Mouse (Mus musculus): ENCODE data around the gene Rbm38.
A peak's percentile ranks its signal among the peaks of the same experiment; 100 is the strongest.

The Rbm38 gene

DNA sequence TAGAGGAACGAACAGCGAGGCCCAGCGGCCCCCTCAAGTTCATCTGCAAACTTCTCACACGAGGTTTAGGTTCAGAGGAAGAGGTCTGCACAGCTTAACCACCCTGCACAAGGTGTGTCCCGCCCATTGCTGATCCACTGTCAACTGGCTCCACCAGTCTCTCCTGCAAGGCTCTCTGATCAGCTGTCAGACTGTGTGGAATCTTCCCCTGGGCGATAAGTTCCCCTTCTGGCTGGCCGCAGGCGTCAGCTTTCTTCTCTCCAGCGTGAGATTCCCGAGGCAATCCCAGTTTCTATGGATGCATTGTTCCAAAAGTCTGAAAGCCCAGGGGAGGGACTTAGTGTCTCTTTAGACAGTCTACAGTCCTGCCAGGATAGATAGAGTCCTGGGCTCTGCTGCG lies 38.0 kb downstream of the Rbm38 start:
- DNase-seq (ENCODE audit: low spot score): no peak

DNA sequence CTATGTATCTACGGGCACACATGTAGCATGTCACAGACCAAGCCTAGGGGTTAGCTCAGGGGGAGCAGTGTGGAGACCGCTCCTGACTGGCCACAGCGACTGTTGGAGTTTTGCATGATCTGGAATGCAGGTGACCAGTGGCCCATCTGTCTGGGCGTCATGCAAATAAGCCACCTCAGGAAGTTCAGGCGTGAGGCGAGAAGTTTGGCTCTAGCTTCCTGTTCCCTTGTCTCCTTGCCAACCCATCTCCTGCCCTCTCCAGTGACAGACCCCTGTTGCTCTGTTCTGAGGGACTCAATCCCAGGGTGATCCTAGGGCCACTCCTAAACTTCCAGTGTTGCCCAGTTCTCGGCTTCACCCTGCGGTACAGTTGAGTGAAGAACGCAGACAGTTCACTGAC lies 40.2 kb downstream of the Rbm38 start:
- no peak for DNase-seq (ENCODE audit: low spot score)

DNA sequence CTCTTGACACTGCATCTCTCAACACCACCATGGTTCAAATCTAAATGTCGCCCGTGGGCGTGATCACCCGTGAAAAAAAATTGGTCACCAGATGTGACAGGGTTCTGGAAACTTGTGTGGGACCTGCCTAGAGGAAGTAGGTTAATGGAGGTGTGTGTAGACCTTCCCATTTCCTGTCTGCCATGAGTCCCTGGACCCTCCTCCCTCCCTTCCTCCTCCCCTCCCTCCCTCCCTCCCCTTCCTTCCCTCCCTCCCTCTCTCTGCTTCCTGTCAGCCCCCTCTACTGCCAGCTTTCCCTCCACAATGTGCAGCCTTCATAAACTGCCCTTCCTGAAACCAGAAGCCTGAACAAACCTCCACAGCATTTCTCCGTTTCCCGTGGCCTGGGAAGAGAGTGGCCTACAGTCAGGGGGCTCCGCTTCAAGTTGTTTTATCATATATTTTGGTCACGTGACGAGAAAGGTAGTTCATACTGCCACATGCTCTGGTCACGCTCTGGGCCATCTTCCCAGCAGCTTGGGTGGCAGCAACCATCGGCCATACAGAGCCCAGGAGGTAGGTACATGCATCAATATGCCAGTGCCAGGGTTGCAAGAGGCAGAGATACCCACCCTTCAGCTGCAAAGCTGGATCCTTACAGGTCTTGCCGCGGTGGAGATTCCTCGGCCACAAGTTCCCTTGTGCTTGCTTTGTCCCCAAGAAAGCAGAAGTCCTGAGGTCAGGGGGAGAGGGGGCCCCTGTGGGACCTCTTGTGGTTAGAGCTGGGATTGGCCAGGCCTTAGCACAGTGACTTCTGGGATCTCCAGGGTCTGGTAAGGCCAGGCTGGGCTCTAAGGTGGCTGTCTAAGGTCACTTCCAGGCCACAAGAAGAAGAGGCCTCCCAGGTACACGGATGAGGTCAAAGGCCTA lies 41.4 kb downstream of the Rbm38 start:
- no peak for DNase-seq (ENCODE audit: low spot score)

DNA sequence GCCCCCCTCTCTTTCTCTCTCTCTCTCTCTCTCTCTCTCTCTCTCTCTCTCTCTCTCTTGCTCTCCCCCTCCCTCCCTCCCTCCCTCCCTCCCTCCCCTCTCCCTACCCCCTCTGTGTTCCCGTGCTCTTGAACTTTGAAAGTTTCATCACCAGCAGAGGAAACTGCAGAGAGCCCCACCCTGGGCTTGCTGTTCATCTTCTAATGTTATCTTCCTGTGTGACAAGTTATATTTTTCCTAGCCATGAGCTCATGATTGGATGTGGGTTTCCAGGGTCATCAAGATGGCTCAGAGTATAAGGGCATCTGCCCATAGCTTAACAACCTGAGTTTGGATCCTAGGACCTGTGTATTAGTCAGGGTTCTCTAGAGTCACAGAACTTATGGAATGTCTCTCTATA lies 42.9 kb downstream of the Rbm38 start:
- no peak for DNase-seq (ENCODE audit: low spot score)

DNA sequence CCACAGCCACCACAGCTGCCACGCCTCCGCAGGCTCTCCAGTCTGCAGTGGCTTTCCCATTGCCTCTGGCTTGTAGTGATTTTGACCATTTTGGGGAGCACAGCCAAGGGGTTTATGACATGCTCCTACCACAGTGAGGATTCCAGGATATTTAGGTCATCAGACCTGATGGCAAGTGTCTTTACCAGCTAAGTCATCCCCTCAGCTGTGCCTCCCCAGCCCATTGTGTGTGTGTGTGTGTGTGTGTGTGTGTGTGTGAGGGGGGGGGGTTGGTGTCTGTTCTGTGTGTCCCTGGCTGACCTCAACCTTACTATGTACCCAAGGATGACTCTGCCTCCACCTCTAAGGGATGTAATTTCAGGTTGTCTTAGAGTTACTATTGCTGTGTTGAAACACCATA lies 44.6 kb downstream of the Rbm38 start:
- DNase-seq (ENCODE audit: low spot score): no peak

DNA sequence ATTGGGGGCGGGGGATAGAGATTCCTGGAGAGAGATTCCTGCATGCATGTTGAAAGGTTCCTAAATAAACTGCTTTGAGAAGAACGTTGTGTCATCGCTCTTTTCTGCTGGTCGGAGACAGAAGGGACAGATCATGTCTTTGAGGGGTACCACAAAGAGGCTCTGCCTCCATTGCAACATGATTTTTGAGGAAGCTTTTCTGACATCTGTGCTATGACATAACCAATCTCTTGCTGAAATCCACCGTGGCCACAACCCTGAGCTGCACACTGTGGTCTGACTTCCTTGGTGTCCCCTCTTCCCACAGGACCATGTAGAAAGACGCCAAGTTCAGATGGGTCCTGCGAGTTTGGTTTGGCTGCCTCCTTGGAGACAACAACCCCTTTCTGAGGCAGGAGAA lies 52.6 kb downstream of the Rbm38 start:
- DNase-seq (ENCODE audit: low spot score): no peak

DNA sequence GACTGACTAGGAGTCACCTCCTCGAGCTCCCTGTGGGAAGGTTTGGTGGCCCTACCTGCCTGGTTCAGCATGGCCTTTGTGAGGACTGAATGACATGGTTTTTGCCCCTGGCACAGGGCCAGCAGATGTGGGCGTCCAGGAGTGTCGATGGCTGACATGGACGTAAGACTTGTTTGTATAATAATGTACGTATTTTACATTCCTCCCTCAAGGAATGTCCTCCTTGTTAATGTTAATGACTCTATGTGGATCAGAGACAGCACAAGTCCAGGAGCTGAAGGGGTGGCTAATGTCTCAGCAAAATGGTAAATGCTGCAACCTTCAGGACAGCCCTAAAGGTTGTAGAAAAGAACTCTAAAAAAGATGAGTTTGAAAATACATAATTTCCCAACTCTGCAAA lies 53.4 kb downstream of the Rbm38 start:
- no peak for DNase-seq (ENCODE audit: low spot score)

DNA sequence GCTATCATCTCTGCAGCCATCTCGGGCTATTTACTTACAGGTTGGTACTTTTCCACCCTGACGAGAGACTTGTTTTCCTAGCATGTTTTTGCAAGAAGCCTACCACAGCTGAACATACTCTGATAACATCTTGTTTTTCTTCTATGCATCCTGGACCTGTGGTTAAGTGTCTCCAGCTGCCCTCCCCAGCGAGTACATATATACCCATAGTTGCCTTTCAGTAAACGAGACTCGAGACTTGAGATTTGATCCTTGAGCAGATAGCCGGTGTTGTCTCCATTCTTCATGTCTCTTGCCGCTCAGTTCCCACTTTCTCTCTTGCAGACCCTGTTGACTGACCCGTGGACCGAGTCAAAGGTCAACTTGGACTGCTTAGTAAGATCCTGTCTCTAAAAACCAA lies 56.6 kb downstream of the Rbm38 start:
- no peak for DNase-seq (ENCODE audit: low spot score)

DNA sequence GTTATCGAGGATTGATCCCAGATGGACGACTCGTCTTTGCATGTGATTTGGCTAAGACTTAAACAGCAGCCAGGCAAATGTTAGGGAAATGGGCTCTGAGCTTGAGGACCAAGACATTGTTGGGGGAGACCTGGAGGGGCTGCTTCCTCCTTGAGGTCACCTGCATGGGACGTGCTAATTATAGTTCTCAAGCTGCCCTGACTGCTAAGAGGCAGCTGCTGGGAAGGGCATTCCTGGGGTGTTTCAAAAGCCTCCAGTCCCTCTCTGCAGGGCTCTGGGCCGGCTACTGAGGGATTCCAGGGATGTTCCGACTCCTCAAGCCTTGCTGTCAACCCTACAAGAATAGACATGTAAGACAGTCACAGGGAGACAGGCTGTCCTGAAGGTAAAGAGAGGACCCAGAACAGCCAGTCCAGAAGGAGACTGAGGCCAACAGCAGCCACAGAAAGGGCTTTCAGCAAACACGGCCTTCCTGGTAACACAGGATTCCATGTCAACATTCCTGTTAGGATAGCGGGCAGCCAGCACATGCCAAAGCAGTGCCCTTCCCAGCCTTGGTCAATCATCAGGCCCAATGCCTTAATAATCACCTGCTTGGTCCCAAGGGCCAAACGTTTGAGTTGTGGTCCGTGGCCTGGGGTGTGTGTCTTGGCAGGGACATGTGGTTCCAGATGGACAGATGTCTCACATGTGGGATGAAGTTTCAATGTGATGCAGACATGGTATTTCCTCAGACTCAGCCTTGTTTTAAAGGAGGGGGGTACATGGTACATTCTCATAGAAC lies 59.7 kb downstream of the Rbm38 start:
- DNase-seq (ENCODE audit: low spot score): no peak

DNA sequence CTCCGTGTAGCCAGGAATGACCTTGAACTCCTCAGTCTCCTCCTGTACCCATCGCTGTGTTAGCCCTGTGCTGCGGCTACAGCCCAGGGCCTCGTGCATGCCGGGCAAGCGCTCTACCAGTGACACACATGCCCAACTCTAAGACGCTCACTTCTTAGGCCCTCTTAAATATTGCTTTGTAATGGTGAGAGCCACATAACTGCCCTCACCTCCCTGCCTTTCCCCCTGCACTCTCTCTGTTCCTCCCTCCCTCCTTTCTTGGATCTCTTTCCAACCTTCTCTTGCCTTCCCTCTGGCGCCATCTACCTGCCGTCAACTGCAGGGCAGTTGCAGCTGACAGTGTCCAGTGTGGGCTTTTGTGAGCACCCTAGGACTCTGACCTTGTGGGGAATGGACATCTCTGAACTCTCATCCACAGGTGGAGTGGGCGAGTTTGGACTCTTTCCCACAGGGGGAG lies 60.5 kb downstream of the Rbm38 start:
- peak; percentile 79 for DNase-seq (ENCODE audit: low spot score)

DNA sequence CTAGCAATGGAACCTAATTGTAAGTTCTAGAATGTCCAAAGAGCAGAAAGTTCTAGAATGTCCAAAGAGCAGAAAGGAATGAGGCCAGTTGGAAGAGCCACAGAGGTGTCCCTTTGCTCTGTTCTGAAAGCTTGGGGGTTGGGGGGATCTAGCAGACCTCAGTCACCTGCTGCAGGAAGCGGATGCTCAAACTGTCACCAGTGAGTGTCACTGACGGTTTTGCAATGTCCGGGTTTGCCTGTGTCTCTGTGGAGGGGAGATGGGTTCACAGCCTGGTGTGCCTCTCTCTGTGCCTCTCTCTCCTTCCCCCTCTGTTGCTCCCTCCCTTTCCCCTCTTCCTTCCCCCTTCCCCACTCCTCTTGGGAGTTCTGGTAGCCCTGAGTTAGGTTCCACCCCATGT lies 62.4 kb downstream of the Rbm38 start:
- no peak for DNase-seq (ENCODE audit: low spot score)

DNA sequence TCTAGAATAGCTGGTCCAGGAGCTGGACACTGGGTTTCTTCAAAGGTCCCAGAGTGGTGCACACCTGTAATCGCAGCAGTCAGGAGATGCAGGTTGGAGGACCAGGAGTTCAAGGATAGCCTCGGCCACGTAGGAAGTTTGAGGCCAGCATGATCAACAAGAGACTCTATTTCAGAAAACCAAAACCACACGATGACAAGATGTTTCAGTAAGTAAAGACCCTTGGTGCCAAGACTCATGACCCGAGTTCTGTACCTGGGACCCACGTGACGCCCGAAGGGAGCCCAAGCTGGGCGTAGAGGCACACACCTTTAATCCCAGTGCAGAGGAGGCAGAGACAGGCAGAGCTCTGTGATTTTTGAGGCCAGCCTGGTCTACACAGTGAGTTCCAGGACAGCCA lies 62.8 kb downstream of the Rbm38 start:
- DNase-seq (ENCODE audit: low spot score): no peak

DNA sequence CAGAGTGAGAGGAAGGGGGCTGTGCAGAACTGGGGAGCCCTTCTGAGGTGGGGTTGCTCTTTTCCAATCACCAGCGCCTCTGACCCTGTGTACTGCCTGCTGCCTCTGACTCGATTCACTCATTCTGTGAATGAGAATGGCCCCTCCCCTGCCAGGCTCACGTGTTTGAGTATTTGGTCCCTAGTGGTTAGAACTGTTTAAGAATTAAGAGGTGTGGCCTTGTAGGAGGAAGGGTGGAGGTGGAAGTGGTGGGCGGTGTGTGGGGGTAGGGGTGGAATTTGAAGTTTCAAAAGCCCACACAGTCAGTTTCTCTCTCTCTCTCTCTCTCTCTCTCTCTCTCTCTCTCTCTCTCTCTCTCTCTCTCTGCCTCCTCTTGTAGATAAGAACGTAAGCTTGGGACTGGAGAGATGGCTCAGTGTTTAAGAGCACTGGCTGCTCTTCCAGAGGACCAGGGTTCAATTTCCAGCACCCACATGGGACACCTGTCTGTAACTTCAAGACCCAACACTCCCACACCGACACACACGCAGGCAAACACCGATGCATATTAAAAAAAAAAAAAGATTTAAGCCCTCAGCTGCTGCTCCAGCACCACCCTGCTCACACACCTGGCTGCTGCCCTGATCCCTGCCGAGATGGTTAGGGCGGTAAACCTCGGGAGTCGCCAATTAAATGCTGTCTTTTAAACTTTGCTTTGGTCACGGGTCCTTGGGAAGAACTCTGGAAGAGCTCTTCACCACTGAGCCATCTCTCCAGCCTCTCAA lies 63.6 kb downstream of the Rbm38 start:
- no peak for DNase-seq (ENCODE audit: low spot score)

All from adipocyte (in vitro differentiated cells).